ENCODE assay signal across 8 mouse cellular contexts in the genomic region with DNA sequence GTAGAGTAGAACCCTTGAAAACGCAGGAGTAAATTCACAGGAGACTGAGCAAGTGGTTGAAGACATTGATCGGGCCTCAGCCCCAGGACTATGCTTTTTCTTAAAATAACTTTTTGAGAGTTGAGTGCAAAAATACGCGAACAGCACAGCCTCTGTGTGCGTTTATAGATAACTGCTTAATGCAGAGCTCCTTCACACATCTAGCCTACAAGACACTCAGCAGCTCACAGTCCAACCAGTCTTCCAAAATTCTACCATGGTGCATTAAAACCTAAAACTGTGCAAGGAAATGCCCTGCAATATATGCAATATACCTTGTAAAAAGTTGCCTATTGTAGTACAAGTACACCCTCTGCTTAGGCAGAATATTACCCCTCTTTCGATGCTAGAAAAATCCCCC. TPM values are rescaled to one million over a fixed set of nuclear protein-coding genes. Genes with fewer than 3 reads are reported as not detected.
DNase-seq lines count a peak whose midpoint lies in the region; ATAC-seq and TF ChIP-seq lines count a peak whose summit lies in the region.

No protein-coding gene starts in this region.

- no peak for TF ChIP-seq CTCF in forebrain, postnatal 0 days (IDR thresholded peaks at IDR 0.05; ENCODE audit: low read depth)

- DNase-seq in heart, adult 8-10 months (ENCODE audit: low spot score) = no peak
- DNase-seq in B cell, adult 2 months = peak; percentile 23 to 25
- no peak for DNase-seq in forebrain, postnatal 0 days
- DNase-seq in frontal cortex, postnatal 36 days (ENCODE audit: low spot score in 2 of 2) = no peak
- DNase-seq in urinary bladder, postnatal 10 days (ENCODE audit: low spot score) = no peak
- no peak for DNase-seq in adrenal gland, postnatal 25 days

- H3K27ac ChIP-seq in heart, embryonic 11.5 days (ENCODE audit: low read depth, low read length) = peak overlapping the region; percentile 67
- H3K27ac ChIP-seq in forebrain, postnatal 0 days (ENCODE audit: low read depth, low read length) = no peak overlapping the region
- H3K27ac ChIP-seq in macrophage = peak overlapping the region; percentile 49

- peak overlapping the region; percentile 52; the same call in 1 of the 2 replicates for H3K9ac ChIP-seq in heart, embryonic 11.5 days (ENCODE audit: low read depth, low read length)
- H3K9ac ChIP-seq in forebrain, postnatal 0 days = no peak overlapping the region

- H3K36me3 ChIP-seq in heart, embryonic 11.5 days (ENCODE audit: control insufficient read depth, insufficient read depth, low read length) = no peaks in the 10 kb centered on the region
- H3K36me3 ChIP-seq in forebrain, postnatal 0 days (ENCODE audit: insufficient read depth) = no peaks in the 10 kb centered on the region
- H3K36me3 ChIP-seq in macrophage (ENCODE audit: inconsistent target) = peaks cover 13% of the 10 kb centered on the region; the same call in 1 of the 2 replicates

- 8% methylated on average over 6 of the region's 6 CpGs for WGBS in heart, embryonic 11.5 days (ENCODE audit: insufficient replicate concordance)
- WGBS in forebrain, postnatal 0 days = 13% methylated on average over 6 of the region's 6 CpGs
- whole genome bisulfite sequencing in macrophage (ENCODE audit: missing documents) = 19% methylated on average over 6 of the region's 6 CpGs

- H3K4me3 ChIP-seq in heart, embryonic 11.5 days (ENCODE audit: low read depth, low read length) = no peak overlapping the region
- H3K4me3 ChIP-seq in forebrain, postnatal 0 days (ENCODE audit: low read depth, low read length) = 0 out of 2 replicates have a peak overlapping the region, but pooled peaks have one; percentile 1
- no peak overlapping the region for H3K4me3 ChIP-seq in macrophage (ENCODE audit: inconsistent target)

- H3K79me2 ChIP-seq in macrophage (ENCODE audit: inconsistent target) = peaks cover 40% of the 10 kb centered on the region

- H3K4me1 ChIP-seq in heart, embryonic 11.5 days (ENCODE audit: control insufficient read depth, insufficient read depth, low read length) = peaks cover 25% of the 10 kb centered on the region
- 0 out of 2 replicates have a peak, but pooled peaks cover 4% of the 10 kb centered on the region for H3K4me1 ChIP-seq in forebrain, postnatal 0 days (ENCODE audit: insufficient read depth)

- no peaks in the 10 kb centered on the region for H3K9me3 ChIP-seq in heart, embryonic 11.5 days (replicated peaks; ENCODE audit: control insufficient read depth, low read length)
- H3K9me3 ChIP-seq in forebrain, postnatal 0 days (ENCODE audit: low read length) = no peaks in the 10 kb centered on the region

- no peak for ATAC-seq in heart, embryonic 11.5 days (replicated peaks; ENCODE audit: insufficient number of reproducible peaks, low FRiP score, low TSS enrichment)
- ATAC-seq in forebrain, postnatal 0 days = no peak

- H3K4me2 ChIP-seq in heart, embryonic 11.5 days = peak overlapping the region; percentile 79
- H3K4me2 ChIP-seq in forebrain, postnatal 0 days (ENCODE audit: low read depth) = peak overlapping the region; percentile 6

- H3K27me3 ChIP-seq in heart, embryonic 11.5 days (ENCODE audit: control insufficient read depth, insufficient read depth, low read length) = peaks cover 21% of the 10 kb centered on the region
- H3K27me3 ChIP-seq in forebrain, postnatal 0 days (ENCODE audit: insufficient read depth, low read length) = peaks cover 9% of the 10 kb centered on the region; the same call in 1 of the 2 replicates

RNA-seq across cellular contexts. Expression of gene Itpkb, which starts 0.6 kb away (rescaled TPM):
- 3.2 and 4.0 TPM in 2 replicates for polyA plus RNA-seq in heart, embryonic 11.5 days (2014; fragmentation: Nextera tagmentation; extraction: Ambion mirVana)
- total RNA-seq in heart, adult 8-10 months (2022) = 10 to 100 TPM; 40.9 to 59.4 (median 57.3) TPM
- total RNA-seq in forebrain, postnatal 0 days (2014; rRNA removed) = 6.4 and 6.5 TPM in 2 replicates
- 1.3 and 1.9 TPM in 2 replicates for polyA plus RNA-seq in forebrain, postnatal 0 days (2015; fragmentation: Nextera tagmentation; extraction: Ambion mirVana)
- total RNA-seq in macrophage (2018; cell fraction: chromatin; rRNA removed) = 1,000 to 10,000 TPM in 4 of 26 experiments, 100 to 1,000 TPM in 22; 236 to 1,218 (median 566) TPM
- total RNA-seq in macrophage (2018; cell fraction: cytosol; rRNA removed) = 100 to 1,000 TPM in 10 of 26 experiments, 10 to 100 TPM in 16; 60.5 to 237 (median 89.4) TPM
- total RNA-seq in macrophage (2018; cell fraction: nucleus; rRNA removed) = 100 to 1,000 TPM; 208 to 665 (median 325) TPM
- polyA plus RNA-seq in macrophage (2018) = 43.7 to 63.0 TPM (median 46.1 TPM) in 3 replicates
- 57.7 and 71.2 TPM in 2 replicates for total RNA-seq in adrenal gland, postnatal 25 days (2021)

Comparison
In these comparisons a context has a peak if more than half of its experiments do, and no peak if none do; other contexts are left out.
1. DNase-seq: peak in B cell, adult 2 months (2 of 2); none in heart, adult 8-10 months (single experiment), forebrain, postnatal 0 days (single experiment), frontal cortex, postnatal 36 days (0 of 2), urinary bladder, postnatal 10 days (single experiment) and adrenal gland, postnatal 25 days (single experiment).